Mouse (Mus musculus) cerebellum, adult 2 months (tissue): ENCODE measurements around the gene Rtf2. TPM values are rescaled to one million over a fixed set of nuclear protein-coding genes. Genes with fewer than 3 reads are reported as not detected.
A peak's percentile ranks its signal among the peaks of the same experiment; 100 is the strongest.

Experiments used
- DNase-seq, 2 experiments: peaks; one replicate each; pipeline ENCODE4 v3.0.0; 2021
- H3K27ac ChIP-seq: fragments of 200-500 bp; 2 replicates; pipeline ENCODE4 v1.5.1; 2012; ENCODE audit warnings: low read length, control low read depth, inconsistent platforms; ENCODE audit not compliant: insufficient read depth
- H3K27me3 ChIP-seq: fragments of 200-500 bp; 2 replicates; pipeline ENCODE4 v1.6.1; 2012; ENCODE audit warnings: inconsistent platforms, mild to moderate bottlenecking, low read length, moderate library complexity; ENCODE audit not compliant: control insufficient read depth, insufficient read depth
- H3K4me1 ChIP-seq: fragments of 200-500 bp; 2 replicates; pipeline ENCODE4 v1.6.1; 2011; ENCODE audit warnings: low read length; ENCODE audit not compliant: control insufficient read depth, insufficient read depth
- H3K4me3 ChIP-seq: fragments of 200-500 bp; replicated peaks from 2 replicates; pipeline ENCODE3; 2011; ENCODE audit warnings: mild to moderate bottlenecking, low read depth, low read length, control low read depth; ENCODE audit not compliant: insufficient read depth
- CTCF ChIP-seq: fragments of 200-500 bp; IDR thresholded peaks from 2 replicates; pipeline ENCODE4 v1.5.1; 2011; ENCODE audit warnings: low read depth, mild to moderate bottlenecking, control low read depth, low read length, moderate library complexity, borderline replicate concordance; ENCODE audit not compliant: insufficient read depth
- POLR2A ChIP-seq: fragments of 200-500 bp; IDR thresholded peaks from 2 replicates; pipeline ENCODE4 v1.6.1; 2011; ENCODE audit warnings: low read length, control low read depth, borderline replicate concordance; ENCODE audit not compliant: insufficient read depth
- WGBS: fragments of 180-500 bp; shearing (Covaris S2); methylation state at CpG from one replicate; pipeline ENCODE4 v1.1.7; 2018; 5-methylcytosine and 5-hydroxymethylcytosine counted together
- polyA plus RNA-seq: library from polyadenylated mRNA; depleted of rRNA; stranded (reverse); fragments of >200 nt; gene quantifications from 2 replicates; pipeline ENCODE4 v1.2.3, GENCODE M21; 2012

Rtf2 gene
- polyA plus RNA-seq, 1 experiment: 81.7 TPM

- H3K27me3 ChIP-seq: peaks cover 1% of the 10 kb centered on the region; the same call in 1 of the 2 replicates
- DNase-seq: no peak
- H3K4me1 ChIP-seq: no peaks in the 10 kb centered on the region
- TF ChIP-seq CTCF (no peak), POLR2A (no peak)
- no peak overlapping the region for H3K4me3 ChIP-seq
- WGBS: 22% methylated on average over 10 of the region's 10 CpGs
- no peak overlapping the region for H3K27ac ChIP-seq
Observed at GRCm38 (mm10) chr2:172476707-172477260, 36.4 kb downstream of the Rtf2 start.

GRCm38 (mm10) chr2:172477350-172477749, 37.0 kb downstream of the Rtf2 start:
- H3K4me1 ChIP-seq: no peaks in the 10 kb centered on the region
- H3K27ac ChIP-seq: no peak overlapping the region
- no peak for DNase-seq
- H3K4me3 ChIP-seq: no peak overlapping the region
- H3K27me3 ChIP-seq: peaks cover 1% of the 10 kb centered on the region; the same call in 1 of the 2 replicates
- TF ChIP-seq CTCF (no peak), POLR2A (no peak)
- 16% methylated on average over 3 of the region's 3 CpGs for WGBS

- Histone ChIP-seq H3K4me1 (no peaks in the 10 kb centered on the region), H3K4me3 (no peak overlapping the region), H3K27me3 (peaks cover 1% of the 10 kb centered on the region; the same call in 1 of the 2 replicates), H3K27ac (no peak overlapping the region)
- WGBS: 3% methylated on average over 2 of the region's 2 CpGs
- DNase-seq: no peak
- TF ChIP-seq CTCF: peak; percentile 38; the same call in 1 of the 2 replicates
- no peak for TF ChIP-seq POLR2A
Observed at GRCm38 (mm10) chr2:172477860-172478259, 37.5 kb downstream of the Rtf2 start.

DNA sequence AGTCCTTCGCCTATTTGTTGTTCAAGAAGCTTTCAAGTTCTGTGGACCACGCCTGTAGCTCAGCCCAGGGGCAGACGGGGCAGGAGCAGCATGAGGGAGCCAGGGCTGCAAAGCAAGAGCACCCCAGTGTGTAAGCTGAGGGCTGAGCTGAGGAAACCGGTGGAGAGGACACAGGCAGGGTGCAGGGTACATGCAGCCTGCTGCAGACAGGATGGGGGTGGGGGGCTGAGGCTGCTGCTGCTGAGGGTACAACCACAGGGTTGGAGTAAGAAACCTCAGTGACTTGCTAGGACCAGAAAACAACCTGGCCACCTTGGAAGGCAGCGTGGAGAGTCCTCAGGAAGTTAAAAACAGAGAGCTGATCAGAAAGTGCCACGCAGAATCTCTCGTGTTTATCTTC, 39.9 kb downstream of the Rtf2 start:
- H3K4me3 ChIP-seq: no peak overlapping the region
- peaks cover 1% of the 10 kb centered on the region; the same call in 1 of the 2 replicates for H3K27me3 ChIP-seq
- no peak for TF ChIP-seq POLR2A
- TF ChIP-seq CTCF: no peak
- DNase-seq: no peak
- WGBS: 73% methylated on average over 7 of the region's 7 CpGs
- no peak overlapping the region for H3K27ac ChIP-seq
- no peaks in the 10 kb centered on the region for H3K4me1 ChIP-seq

DNA sequence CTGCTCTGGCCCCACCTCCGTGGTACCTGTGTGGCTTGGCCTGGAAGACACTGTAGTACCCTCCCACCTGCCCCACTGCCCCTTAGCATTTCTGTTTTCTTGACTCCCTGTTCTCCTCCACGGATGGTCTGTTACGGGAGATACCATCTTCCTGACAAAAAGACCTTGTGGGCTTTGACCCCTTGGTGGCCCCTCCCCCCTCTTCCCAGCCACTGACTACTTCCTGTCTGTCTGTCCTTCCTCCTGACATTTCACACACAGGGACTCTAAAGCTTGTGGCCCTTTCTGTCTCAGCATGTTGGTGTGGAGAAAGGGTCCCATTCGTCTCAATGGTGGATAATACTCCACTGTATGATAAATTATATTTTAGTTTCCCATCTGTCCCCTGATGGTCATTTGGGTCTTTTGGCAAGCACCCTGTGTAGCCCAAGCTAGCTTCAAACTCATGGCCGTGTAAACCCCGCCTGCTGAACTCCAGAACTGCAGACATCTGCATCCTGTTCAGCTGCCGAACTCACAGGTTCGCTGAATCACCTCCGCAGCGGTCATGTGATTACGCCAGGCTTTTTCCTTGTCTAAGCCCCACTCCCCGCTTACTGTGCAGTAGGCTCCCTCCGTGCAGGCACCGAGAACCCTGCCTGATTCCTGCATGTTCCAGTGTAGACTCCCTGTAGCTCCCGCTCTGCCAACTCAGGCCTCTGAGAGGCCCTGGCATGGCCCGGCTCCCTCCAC, 41.5 kb downstream of the Rtf2 start:
- TF ChIP-seq POLR2A (no peak), CTCF (no peak)
- Histone ChIP-seq H3K4me3 (no peak overlapping the region), H3K27ac (no peak overlapping the region), H3K4me1 (no peaks in the 10 kb centered on the region), H3K27me3 (peaks cover 1% of the 10 kb centered on the region; the same call in 1 of the 2 replicates)
- 88% methylated on average over 16 of the region's 16 CpGs for WGBS
- no peak for DNase-seq

DNA sequence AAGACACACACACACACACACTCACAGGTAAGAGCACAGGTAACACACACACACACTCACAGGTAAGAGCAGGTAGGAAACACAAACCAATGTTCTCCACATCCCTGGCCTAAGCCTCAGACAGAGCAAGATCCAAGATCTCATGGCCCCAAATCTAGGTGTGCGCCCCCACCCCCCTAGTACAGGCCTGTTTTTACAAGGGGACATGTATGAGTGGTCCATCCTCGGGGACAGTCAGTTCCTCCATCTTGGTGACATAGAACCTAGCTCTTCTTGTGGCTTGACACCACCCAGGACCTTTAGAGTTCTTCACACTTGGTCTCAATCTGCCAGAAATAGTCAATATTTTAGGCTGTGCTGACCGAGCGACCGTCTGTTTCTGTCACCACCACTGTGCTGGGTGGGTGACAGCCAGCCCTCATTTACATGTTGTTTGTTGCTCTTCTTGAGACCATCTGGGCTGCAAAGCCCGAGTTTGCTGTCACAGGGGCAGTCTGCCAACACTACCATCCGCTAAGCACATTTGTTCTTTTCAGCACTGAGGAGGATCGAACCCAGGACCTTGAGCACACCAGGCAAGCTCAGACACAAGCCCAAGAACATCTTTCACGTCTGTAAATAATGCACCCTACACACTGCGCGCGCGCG, 43.5 kb downstream of the Rtf2 start:
- 54% methylated on average over 14 of the region's 14 CpGs for WGBS
- Histone ChIP-seq H3K27me3 (no peaks in the 10 kb centered on the region), H3K4me1 (no peaks in the 10 kb centered on the region), H3K4me3 (no peak overlapping the region), H3K27ac (no peak overlapping the region)
- no peak for DNase-seq
- TF ChIP-seq POLR2A (no peak), CTCF (no peak)

DNA sequence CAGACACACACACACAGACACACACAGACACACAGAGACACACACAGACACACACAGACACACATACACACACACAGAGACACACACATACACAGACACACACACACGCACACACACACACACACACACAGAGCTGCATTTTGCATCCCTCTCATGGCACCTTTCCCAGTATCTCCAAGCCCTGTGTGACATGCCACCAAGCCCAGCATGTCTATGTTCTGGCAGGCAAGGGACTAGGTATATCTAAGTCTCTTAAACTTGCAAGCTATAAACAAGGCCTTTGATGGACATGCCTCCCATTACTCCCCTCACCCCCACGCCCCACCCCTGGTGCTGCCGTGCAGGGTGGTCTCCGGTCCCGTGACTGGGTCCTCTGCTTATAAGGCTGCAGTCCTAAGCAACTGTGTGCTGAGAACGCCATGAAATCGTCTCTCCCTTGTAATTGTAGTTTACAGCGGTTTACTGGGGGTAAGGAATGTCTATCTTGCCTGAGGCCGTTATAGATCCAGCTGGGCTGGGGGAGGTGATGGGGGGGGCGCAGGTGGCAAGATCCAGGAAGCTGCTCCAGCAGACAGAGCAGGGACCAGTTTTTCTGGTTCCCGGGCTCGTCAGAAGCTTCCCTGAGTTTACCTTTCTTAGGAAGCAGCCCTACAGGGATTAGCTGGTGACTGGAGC, 44.5 kb downstream of the Rtf2 start:
- Histone ChIP-seq H3K27ac (no peak overlapping the region), H3K27me3 (no peaks in the 10 kb centered on the region), H3K4me3 (no peak overlapping the region), H3K4me1 (no peaks in the 10 kb centered on the region)
- DNase-seq: no peak
- TF ChIP-seq POLR2A (no peak), CTCF (no peak)
- WGBS: 46% methylated on average over 12 of the region's 12 CpGs
